Mouse (Mus musculus) brain, embryonic 14.5 days (tissue): Measurements from ENCODE around the gene Atxn7l3.

Source experiments
- CTCF ChIP-seq: fragments of 200-500 bp; IDR thresholded peaks from 2 replicates; pipeline ENCODE4 v1.5.1; 2012; ENCODE audit warnings: inconsistent platforms, mild to moderate bottlenecking, moderate library complexity, borderline replicate concordance; ENCODE audit not compliant: insufficient read depth, insufficient read length; ENCODE audit errors: extremely low read depth
- POLR2A ChIP-seq: fragments of 200-500 bp; IDR thresholded peaks from 2 replicates; pipeline ENCODE4 v1.6.1; 2012; ENCODE audit warnings: mild to moderate bottlenecking, inconsistent platforms, borderline replicate concordance; ENCODE audit not compliant: poor library complexity, insufficient read depth, insufficient read length, severe bottlenecking; ENCODE audit errors: extremely low read depth

- TF ChIP-seq CTCF (no peak), POLR2A (no peak)
Observed at GRCm38 (mm10) chr11:102265816-102266215, 30.6 kb downstream of the Atxn7l3 start.
